Mouse (Mus musculus) thymus, postnatal 14 days (tissue): ENCODE measurements at regions not wholly inside any gene's neighbourhood (a gene's known extent, or its start where the extent isn't known, plus 50 kb on each side); places are given as distances from the start of the nearest gene placed in this dataset.
"Not testable (repeated sequence)": the region's sequence is repeated elsewhere in the genome, so short reads cannot be mapped to it uniquely, and the experiment has no call there.

Source experiments
- DNase-seq: peaks from one replicate; pipeline ENCODE4 v3.0.0; 2021

- no peak for DNase-seq
Measured at GRCm38 (mm10) chr17:4429036-4429435, 565.1 kb upstream of the Arid1b start.

- DNase-seq = no peak
Measured at GRCm38 (mm10) chr17:4445606-4446005, 548.5 kb upstream of the Arid1b start.

GRCm38 (mm10) chr17:4457491-4457890 lies 536.6 kb upstream of the Arid1b start:
- DNase-seq = no peak

- no peak for DNase-seq
Measured at GRCm38 (mm10) chr17:4461541-4461940, 532.6 kb upstream of the Arid1b start.

- no peak for DNase-seq
Measured at GRCm38 (mm10) chr17:4464286-4464880, 529.7 kb upstream of the Arid1b start.

GRCm38 (mm10) chr17:4465741-4466140 lies 528.4 kb upstream of the Arid1b start:
- DNase-seq = no peak

GRCm38 (mm10) chr17:4472412-4472811 lies 521.7 kb upstream of the Arid1b start:
- DNase-seq = no peak

GRCm38 (mm10) chr17:4474350-4474749 lies 519.8 kb upstream of the Arid1b start:
- DNase-seq = no peak

GRCm38 (mm10) chr17:4475665-4476064 lies 518.5 kb upstream of the Arid1b start:
- no peak for DNase-seq

- DNase-seq = no peak
Measured at GRCm38 (mm10) chr17:4494392-4494791, 499.7 kb upstream of the Arid1b start.

- DNase-seq = no peak
Measured at GRCm38 (mm10) chr17:4500504-4500903, 493.6 kb upstream of the Arid1b start.

- DNase-seq = no peak
Measured at GRCm38 (mm10) chr17:4501029-4501428, 493.1 kb upstream of the Arid1b start.

- DNase-seq = no peak
Measured at GRCm38 (mm10) chr17:4504951-4505350, 489.2 kb upstream of the Arid1b start.

- no peak for DNase-seq
Measured at GRCm38 (mm10) chr17:4509506-4509905, 484.6 kb upstream of the Arid1b start.

- no peak for DNase-seq
Measured at GRCm38 (mm10) chr17:4516141-4516540, 478.0 kb upstream of the Arid1b start.

GRCm38 (mm10) chr17:4516846-4517245 lies 477.3 kb upstream of the Arid1b start:
- DNase-seq = no peak

GRCm38 (mm10) chr17:4521031-4521430 lies 473.1 kb upstream of the Arid1b start:
- no peak for DNase-seq

GRCm38 (mm10) chr17:4526466-4526865 lies 467.7 kb upstream of the Arid1b start:
- no peak for DNase-seq

GRCm38 (mm10) chr17:4532126-4532525 lies 462.0 kb upstream of the Arid1b start:
- DNase-seq = no peak

- DNase-seq = no peak
Measured at GRCm38 (mm10) chr17:4540435-4540834, 453.7 kb upstream of the Arid1b start.

- no peak for DNase-seq
Measured at GRCm38 (mm10) chr17:4541020-4541743, 452.9 kb upstream of the Arid1b start.

GRCm38 (mm10) chr17:4546579-4546978 lies 447.6 kb upstream of the Arid1b start:
- no peak for DNase-seq

GRCm38 (mm10) chr17:4553026-4553425 lies 441.1 kb upstream of the Arid1b start:
- not testable (repeated sequence) for DNase-seq

- DNase-seq = no peak
Measured at GRCm38 (mm10) chr17:4563641-4564040, 430.5 kb upstream of the Arid1b start.

- DNase-seq = no peak
Measured at GRCm38 (mm10) chr17:4576883-4577282, 417.2 kb upstream of the Arid1b start.
